Mouse (Mus musculus): ENCODE results near the gene Olfr983. TPM values are rescaled to one million over a fixed set of nuclear protein-coding genes. Genes with fewer than 3 reads are reported as not detected.

Gene Olfr983
- polyA plus RNA-seq, 1 experiment from 2014 or later = not detected

DNA sequence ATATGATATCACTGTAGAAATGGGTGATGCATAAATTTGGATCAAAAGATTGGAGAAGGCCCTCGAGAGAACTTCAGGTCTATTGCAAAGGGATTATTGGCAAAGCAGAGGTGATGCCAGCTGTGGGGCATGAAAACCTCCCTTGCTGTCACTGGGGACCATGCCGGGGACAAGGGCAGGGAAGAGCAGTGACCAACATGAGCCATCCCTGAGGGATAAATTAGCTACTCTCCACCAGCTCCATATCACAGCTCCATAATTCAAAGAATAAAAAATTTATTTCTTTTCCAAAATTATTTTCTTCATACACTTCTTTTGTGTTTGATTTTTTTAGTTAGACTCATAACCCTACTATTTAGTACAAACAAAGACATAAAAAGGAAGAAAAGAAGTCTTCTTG lies 20.7 kb upstream of the Olfr983 start, which contains the start of gene Olfr984:
Gene Olfr984, minus strand, starts transcription at position 101 of the 400 bp plus-strand sequence.
- ATAC-seq (replicated peaks; ENCODE audit: insufficient number of reproducible peaks, low FRiP score, low TSS enrichment, low read depth) = no peak
- Histone ChIP-seq H3K4me2 (ENCODE audit: low read depth, low read length) (no peak within 1 kb of the TSS), H3K9ac (replicated peaks; ENCODE audit: low read length) (no peak within 1 kb of the TSS), H3K36me3 (replicated peaks; ENCODE audit: control insufficient read depth, insufficient read depth, low read depth, low read length) (no peaks in the 10 kb centered on the region), H3K4me1 (ENCODE audit: control insufficient read depth, insufficient read depth, low read length) (no peaks in the 10 kb centered on the region), H3K27ac (replicated peaks; ENCODE audit: low read depth, low read length) (no peak within 1 kb of the TSS), H3K9me3 (replicated peaks; ENCODE audit: control insufficient read depth, low read length) (no peaks in the 10 kb centered on the region), H3K4me3 (ENCODE audit: low read depth, low read length) (no peak within 1 kb of the TSS), H3K27me3 (ENCODE audit: control insufficient read depth, insufficient read depth, low read length) (no peaks in the 10 kb centered on the region)
- WGBS = 87% methylated on average over 2 of the region's 2 CpGs
- DNase-seq (ENCODE audit: low spot score) = no peak

DNA sequence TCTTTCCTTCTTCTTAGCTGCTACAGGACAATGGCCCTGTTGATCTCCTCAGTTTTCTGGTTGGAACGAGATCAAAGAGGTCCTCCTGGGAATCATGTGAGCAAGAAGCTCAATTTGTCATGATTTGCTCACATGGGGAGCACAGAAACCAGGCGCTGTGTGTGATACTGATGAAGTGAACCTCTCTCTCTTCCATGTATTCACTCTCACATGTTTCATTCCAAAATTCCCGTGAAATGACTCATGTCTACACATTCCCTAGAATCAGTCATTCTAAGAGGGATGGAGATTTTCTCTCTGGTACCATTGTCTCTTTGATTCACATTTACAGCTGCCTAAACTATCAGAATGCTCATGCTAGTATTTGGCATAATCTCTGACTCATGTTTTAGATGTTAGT lies 1.4 kb upstream of the Olfr983 start:
- Histone ChIP-seq H3K4me1 (ENCODE audit: control insufficient read depth, insufficient read depth, low read length) (no peaks in the 10 kb centered on the region), H3K4me3 (ENCODE audit: low read depth, low read length) (no peak overlapping the region), H3K27ac (replicated peaks; ENCODE audit: low read depth, low read length) (no peak overlapping the region), H3K4me2 (ENCODE audit: low read depth, low read length) (no peak overlapping the region), H3K9me3 (replicated peaks; ENCODE audit: control insufficient read depth, low read length) (no peaks in the 10 kb centered on the region), H3K36me3 (replicated peaks; ENCODE audit: control insufficient read depth, insufficient read depth, low read depth, low read length) (no peaks in the 10 kb centered on the region), H3K27me3 (ENCODE audit: control insufficient read depth, insufficient read depth, low read length) (no peaks in the 10 kb centered on the region), H3K9ac (replicated peaks; ENCODE audit: low read length) (no peak overlapping the region)
- 66% methylated on average over 3 of the region's 3 CpGs for WGBS
- no peak for ATAC-seq (replicated peaks; ENCODE audit: insufficient number of reproducible peaks, low FRiP score, low TSS enrichment, low read depth)
- DNase-seq (ENCODE audit: low spot score) = no peak

DNA sequence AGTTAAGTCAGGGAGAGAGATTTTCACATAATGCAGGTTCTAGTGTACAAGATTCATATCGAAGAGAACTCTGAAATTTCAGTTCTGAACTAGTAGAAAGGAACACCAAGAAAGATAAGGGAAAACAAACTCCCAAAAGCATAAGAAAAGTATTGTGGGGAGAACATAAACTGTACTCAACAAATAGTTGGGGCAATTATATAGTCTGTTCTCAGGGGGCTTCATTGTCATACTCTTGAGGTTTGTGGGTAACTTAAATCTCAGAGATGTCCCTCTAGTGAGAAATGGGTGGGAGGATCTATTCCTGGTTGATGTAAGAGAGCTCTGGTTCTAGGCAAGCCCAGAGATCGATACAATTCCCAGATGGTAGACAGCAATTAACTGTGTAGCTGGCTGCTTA lies 19.9 kb downstream of the Olfr983 start, which contains the start of gene Olfr982:
Gene Olfr982, plus strand, starts transcription at position 301 of the 400 bp plus-strand sequence.
- H3K4me2 ChIP-seq (ENCODE audit: low read depth, low read length) = no peak within 1 kb of the TSS
- no peak for ATAC-seq (replicated peaks; ENCODE audit: insufficient number of reproducible peaks, low FRiP score, low TSS enrichment, low read depth)

GRCm38 (mm10) chr9:40050138-40050537 lies 43.3 kb downstream of the Olfr983 start:
- ATAC-seq (replicated peaks; ENCODE audit: insufficient number of reproducible peaks, low FRiP score, low TSS enrichment, low read depth) = no peak
- no peak overlapping the region for H3K4me2 ChIP-seq (ENCODE audit: low read depth, low read length)

More for the DNA sequence above, 19.9 kb downstream of the Olfr983 start, which contains the start of gene Olfr982:
- Histone ChIP-seq H3K9ac (replicated peaks; ENCODE audit: low read length) (no peak within 1 kb of the TSS), H3K4me3 (ENCODE audit: low read depth, low read length) (no peak within 1 kb of the TSS), H3K9me3 (replicated peaks; ENCODE audit: control insufficient read depth, low read length) (no peaks in the 10 kb centered on the region), H3K4me1 (ENCODE audit: control insufficient read depth, insufficient read depth, low read length) (no peaks in the 10 kb centered on the region), H3K27ac (replicated peaks; ENCODE audit: low read depth, low read length) (no peak within 1 kb of the TSS), H3K36me3 (replicated peaks; ENCODE audit: control insufficient read depth, insufficient read depth, low read depth, low read length) (no peaks in the 10 kb centered on the region), H3K27me3 (ENCODE audit: control insufficient read depth, insufficient read depth, low read length) (no peaks in the 10 kb centered on the region)
- no peak for DNase-seq (ENCODE audit: low spot score)
- WGBS = 83% methylated on average over 2 of the region's 2 CpGs

More at GRCm38 (mm10) chr9:40050138-40050537, 43.3 kb downstream of the Olfr983 start:
- DNase-seq (ENCODE audit: low spot score) = no peak
- Histone ChIP-seq H3K9ac (replicated peaks; ENCODE audit: low read length) (no peak overlapping the region), H3K27me3 (ENCODE audit: control insufficient read depth, insufficient read depth, low read length) (no peaks in the 10 kb centered on the region), H3K27ac (replicated peaks; ENCODE audit: low read depth, low read length) (no peak overlapping the region), H3K36me3 (replicated peaks; ENCODE audit: control insufficient read depth, insufficient read depth, low read depth, low read length) (no peaks in the 10 kb centered on the region), H3K4me1 (ENCODE audit: control insufficient read depth, insufficient read depth, low read length) (no peaks in the 10 kb centered on the region), H3K9me3 (replicated peaks; ENCODE audit: control insufficient read depth, low read length) (no peaks in the 10 kb centered on the region), H3K4me3 (ENCODE audit: low read depth, low read length) (no peak overlapping the region)
- WGBS = 93% methylated on average over 19 of the region's 19 CpGs

Other genes starting within 250 kb of the Olfr983 start
- gene Olfr972, start 227.2 kb downstream of the Olfr983 start, polyA plus RNA-seq (2014; fragmentation: Nextera tagmentation; extraction: Ambion mirVana) = not detected in 2 replicates
- not detected in 2 replicates for gene Olfr229, start 186.3 kb downstream of the Olfr983 start, polyA plus RNA-seq (2014; fragmentation: Nextera tagmentation; extraction: Ambion mirVana)
- gene Olfr974, start 156.1 kb downstream of the Olfr983 start, polyA plus RNA-seq (2014; fragmentation: Nextera tagmentation; extraction: Ambion mirVana) = not detected in 2 replicates
- gene Olfr975, start 141.5 kb downstream of the Olfr983 start, polyA plus RNA-seq (2014; fragmentation: Nextera tagmentation; extraction: Ambion mirVana) = not detected in 2 replicates
- gene Olfr976, start 132.5 kb downstream of the Olfr983 start, polyA plus RNA-seq (2014; fragmentation: Nextera tagmentation; extraction: Ambion mirVana) = not detected in 2 replicates
- gene Olfr978, start 101.5 kb downstream of the Olfr983 start, polyA plus RNA-seq (2014; fragmentation: Nextera tagmentation; extraction: Ambion mirVana) = not detected in 2 replicates
- gene Olfr979, start 90.1 kb downstream of the Olfr983 start, polyA plus RNA-seq (2014; fragmentation: Nextera tagmentation; extraction: Ambion mirVana) = not detected in 2 replicates
- not detected in 2 replicates for gene Olfr980, start 84.0 kb downstream of the Olfr983 start, polyA plus RNA-seq (2014; fragmentation: Nextera tagmentation; extraction: Ambion mirVana)
- not detected in 2 replicates for gene Olfr981, start 72.1 kb downstream of the Olfr983 start, polyA plus RNA-seq (2014; fragmentation: Nextera tagmentation; extraction: Ambion mirVana)
- gene Olfr982, start 19.8 kb downstream of the Olfr983 start, polyA plus RNA-seq (2014; fragmentation: Nextera tagmentation; extraction: Ambion mirVana) = not detected in 2 replicates
- not detected in 2 replicates for gene Olfr984, start 20.6 kb upstream of the Olfr983 start, polyA plus RNA-seq (2014; fragmentation: Nextera tagmentation; extraction: Ambion mirVana)
- not detected in 2 replicates for gene Olfr985, start 36.6 kb upstream of the Olfr983 start, polyA plus RNA-seq (2014; fragmentation: Nextera tagmentation; extraction: Ambion mirVana)
- gene Tmem225, start 54.5 kb upstream of the Olfr983 start, polyA plus RNA-seq (2014; fragmentation: Nextera tagmentation; extraction: Ambion mirVana) = not detected in 2 replicates
- not detected in 2 replicates for gene Olfr986, start 87.3 kb upstream of the Olfr983 start, polyA plus RNA-seq (2014; fragmentation: Nextera tagmentation; extraction: Ambion mirVana)
- 7.9 TPM in 2 replicates for gene Zfp202, start 98.7 kb upstream of the Olfr983 start, polyA plus RNA-seq (2014; fragmentation: Nextera tagmentation; extraction: Ambion mirVana)
- 4.1 and 6.7 TPM in 2 replicates for gene Scn3b, start 175.6 kb upstream of the Olfr983 start, polyA plus RNA-seq (2014; fragmentation: Nextera tagmentation; extraction: Ambion mirVana)